Mouse (Mus musculus): ENCODE measurements at regions not wholly inside any gene's neighbourhood (a gene's known extent, or its start where the extent isn't known, plus 50 kb on each side); places are given as distances from the start of the nearest gene placed in this dataset.

- CTCF ChIA-PET, result no interaction called here
Observed at GRCm38 (mm10) chr11:112238960-112239884, 542.8 kb upstream of the Sox9 start.

DNA sequence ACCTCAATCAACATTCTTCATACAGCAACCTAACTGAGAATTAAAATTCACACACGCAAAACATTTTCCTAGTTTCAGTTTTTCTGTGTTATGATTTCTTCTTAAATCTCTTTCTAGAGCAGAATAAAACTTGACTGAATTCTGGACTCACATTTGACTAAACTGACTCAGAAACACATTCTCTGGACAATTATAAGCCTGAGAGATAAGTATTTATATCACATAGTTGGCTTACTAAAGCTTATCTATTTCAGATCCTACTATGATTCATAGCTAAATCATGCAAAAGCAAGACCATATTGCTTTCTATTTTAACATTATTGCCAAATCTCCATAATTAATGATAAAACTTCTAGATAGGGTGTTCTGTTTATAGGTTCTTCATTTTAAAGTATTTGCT, 529.5 kb upstream of the Sox9 start:
- POLR2A ChIA-PET, result no interaction called here
- CTCF ChIA-PET, result no interaction called here

More at GRCm38 (mm10) chr11:112238960-112239884, 542.8 kb upstream of the Sox9 start:
- POLR2A ChIA-PET, result no interaction called here

DNA sequence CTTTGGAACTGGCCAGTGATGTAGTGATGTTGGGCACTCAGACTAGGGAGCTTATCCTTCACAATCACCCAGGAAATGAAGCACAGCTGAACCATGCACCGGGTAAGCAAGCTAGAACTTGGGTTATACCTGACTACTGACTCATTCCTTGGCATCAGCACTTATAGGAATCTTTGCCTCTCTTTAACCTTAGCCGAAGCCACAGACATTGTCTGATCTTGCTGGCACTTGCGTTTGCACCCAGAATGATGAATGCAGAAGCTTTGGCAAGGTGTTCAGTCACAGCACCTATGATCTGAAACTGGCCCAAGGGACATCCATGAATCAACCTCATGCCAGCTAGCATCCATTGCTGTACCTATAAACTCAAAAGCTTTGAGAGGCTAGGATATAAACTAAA, 529.0 kb upstream of the Sox9 start:
- CTCF ChIA-PET, result no interaction called here

DNA sequence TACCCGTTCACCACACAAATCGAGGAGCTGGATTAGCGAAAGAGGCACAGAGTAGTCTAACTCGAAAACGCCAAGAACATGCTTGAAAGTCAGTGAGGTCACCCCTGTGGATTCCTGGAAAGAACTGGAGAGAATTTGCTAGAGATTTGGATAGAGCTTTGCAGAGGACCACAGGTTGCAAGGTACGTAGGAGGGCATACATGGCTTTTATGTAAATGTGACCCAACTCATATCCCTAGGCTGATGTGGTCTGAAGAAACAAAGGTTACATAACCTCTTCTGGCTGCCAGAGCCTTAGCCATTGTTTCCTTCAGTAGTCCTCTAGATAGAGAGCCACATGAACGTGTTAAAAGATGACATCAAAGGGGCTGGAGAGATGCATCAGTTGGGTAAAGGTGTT, 525.7 kb upstream of the Sox9 start:
- ChIA-PET CTCF (no interaction called here), POLR2A (interaction anchor here in 1 of 4 experiments (0.6 kb wide), 1 partner anchor 414 kb away, joined by 4 read pairs; no protein-coding TSS in a partner anchor)

More for the DNA sequence above, 529.0 kb upstream of the Sox9 start:
- POLR2A ChIA-PET, result no interaction called here

GRCm38 (mm10) chr11:112264077-112264476, 517.9 kb upstream of the Sox9 start:
- ChIA-PET POLR2A (interaction anchor here in 1 of 4 experiments (0.6 kb wide), 1 partner anchor 281 kb away, joined by 6 read pairs; no protein-coding TSS in a partner anchor), CTCF (no interaction called here)

DNA sequence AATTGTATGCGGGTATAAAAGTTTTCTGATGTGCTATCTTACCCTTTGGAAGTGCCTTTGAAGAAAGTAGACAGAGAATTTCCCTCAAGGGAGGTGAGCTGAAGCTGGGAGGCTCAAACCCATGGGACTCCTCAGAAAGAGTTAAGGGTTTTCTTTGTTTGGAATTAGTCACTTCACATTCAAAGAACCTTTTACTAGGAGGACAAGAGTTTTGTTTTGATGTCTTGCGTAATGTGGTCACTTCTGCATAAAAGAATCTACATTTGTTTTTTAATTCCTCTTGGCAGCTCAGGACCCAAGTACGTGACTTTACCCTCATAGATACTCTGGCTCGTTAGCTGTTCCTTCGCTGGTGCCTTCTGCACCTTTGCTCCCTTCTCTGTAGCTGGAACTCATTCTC, 511.1 kb upstream of the Sox9 start:
- CTCF ChIA-PET, result no interaction called here
- POLR2A ChIA-PET, result no interaction called here

DNA sequence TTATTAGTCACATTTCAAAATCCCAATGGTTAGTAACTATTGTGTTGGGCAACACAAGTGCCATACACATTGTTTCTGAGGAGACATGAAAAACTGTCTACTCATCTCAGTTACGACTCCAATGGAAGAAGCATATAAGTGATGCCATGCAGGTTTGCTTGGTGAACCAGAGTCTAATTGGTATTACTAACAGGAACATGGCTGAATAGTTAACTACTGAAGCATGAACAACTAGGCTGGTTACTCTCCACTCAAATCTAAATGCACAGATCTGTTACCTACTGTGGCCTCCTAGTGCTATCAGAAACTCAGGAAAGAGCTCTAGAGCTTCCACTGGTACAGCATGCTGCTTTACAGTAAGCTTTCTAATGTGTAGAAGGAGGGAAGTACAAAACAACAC, 503.5 kb upstream of the Sox9 start:
- CTCF ChIA-PET, result no interaction called here
- POLR2A ChIA-PET, result no interaction called here

DNA sequence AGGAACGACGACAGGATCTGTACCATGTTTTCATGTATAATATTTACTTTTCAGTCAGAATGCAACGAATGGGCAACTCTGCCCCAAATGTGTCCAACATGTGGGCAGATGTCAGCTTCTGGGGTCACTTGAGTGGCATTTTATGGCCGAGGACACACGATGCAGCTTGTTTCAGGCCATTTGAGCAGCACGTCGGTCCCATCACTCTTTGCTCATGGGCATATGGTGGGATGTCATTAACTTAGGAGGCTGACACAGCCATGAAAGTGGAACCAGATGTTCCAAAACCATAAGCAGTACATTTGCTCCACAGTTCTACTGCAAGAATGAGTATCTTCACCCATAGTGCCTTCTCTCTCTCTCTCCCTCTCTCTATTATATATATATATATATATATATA, 499.1 kb upstream of the Sox9 start:
- ChIA-PET POLR2A (no interaction called here), CTCF (no interaction called here)

- ChIA-PET CTCF (no interaction called here), POLR2A (no interaction called here)
Observed at GRCm38 (mm10) chr11:112298901-112299341, 483.1 kb upstream of the Sox9 start.

- POLR2A ChIA-PET, result no interaction called here
- CTCF ChIA-PET, result no interaction called here
Observed at GRCm38 (mm10) chr11:112303091-112303490, 478.9 kb upstream of the Sox9 start.

DNA sequence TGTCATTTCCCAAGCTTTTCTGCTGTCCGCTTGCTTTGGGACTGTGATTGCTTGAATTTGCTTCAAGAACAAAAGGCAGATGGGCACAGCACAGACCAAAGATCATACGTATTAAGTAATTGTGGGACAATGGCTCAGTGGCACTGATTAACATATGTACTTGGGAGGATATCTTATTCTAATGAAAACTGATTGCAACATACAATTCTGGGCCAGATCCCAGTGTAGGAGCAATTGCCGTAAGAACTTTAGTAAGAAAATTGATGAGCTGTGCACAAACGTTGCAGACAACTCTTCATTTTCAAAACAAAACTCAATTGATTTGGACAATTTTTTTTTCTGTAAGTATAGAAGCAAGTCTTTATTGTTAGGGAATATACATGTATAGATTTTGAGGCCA, 456.2 kb upstream of the Sox9 start:
- POLR2A ChIA-PET, result no interaction called here

DNA sequence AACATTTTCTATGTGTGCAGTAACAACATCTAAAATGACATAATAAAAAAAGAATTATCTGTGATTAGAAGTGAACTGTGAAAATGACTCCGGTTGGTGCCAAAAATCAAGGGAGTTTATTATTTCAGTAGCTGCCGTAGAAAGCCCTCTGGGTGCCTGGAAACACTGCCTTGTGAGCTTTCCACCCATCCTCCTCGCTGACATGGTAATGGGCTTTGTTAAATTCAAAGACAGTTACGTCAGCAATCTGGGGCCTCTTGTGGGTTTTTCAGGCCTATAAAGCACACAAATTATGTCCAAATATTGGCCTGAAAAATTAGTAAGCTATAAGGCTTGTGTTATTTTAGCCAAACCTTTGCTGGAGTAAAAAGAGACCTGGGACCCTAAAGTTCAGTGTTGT, 454.4 kb upstream of the Sox9 start:
- CTCF ChIA-PET, result no interaction called here

More for the DNA sequence above, 456.2 kb upstream of the Sox9 start:
- CTCF ChIA-PET, result no interaction called here

GRCm38 (mm10) chr11:112345133-112345532, 436.9 kb upstream of the Sox9 start:
- CTCF ChIA-PET, result no interaction called here
- POLR2A ChIA-PET, result no interaction called here

More for the DNA sequence above, 454.4 kb upstream of the Sox9 start:
- POLR2A ChIA-PET, result no interaction called here

- POLR2A ChIA-PET, result no interaction called here
Observed at GRCm38 (mm10) chr11:112345586-112345985, 436.4 kb upstream of the Sox9 start.

GRCm38 (mm10) chr11:112346089-112346488, 435.9 kb upstream of the Sox9 start:
- POLR2A ChIA-PET, result no interaction called here
- CTCF ChIA-PET, result no interaction called here

More at GRCm38 (mm10) chr11:112345586-112345985, 436.4 kb upstream of the Sox9 start:
- CTCF ChIA-PET, result no interaction called here

DNA sequence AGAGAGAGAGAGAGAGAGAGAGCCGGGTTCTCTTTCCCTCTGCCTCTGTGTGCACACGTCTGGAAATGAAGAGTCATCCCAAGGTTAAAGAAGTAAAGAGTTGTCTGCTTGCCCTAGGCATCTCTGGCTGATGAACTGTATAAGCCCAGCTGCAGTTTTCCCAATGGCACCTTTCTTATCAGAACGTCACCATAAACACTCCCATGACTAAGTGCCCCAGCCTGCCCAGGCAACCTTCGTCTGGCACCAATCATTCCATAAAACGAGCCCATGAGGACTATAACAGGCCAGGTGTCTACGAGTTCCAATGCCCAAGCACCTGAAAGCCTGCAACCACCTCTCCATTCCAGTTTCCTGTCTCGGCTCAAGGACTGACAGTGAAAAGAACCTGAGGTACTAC, 435.5 kb upstream of the Sox9 start:
- CTCF ChIA-PET, result no interaction called here
- POLR2A ChIA-PET, result no interaction called here

- POLR2A ChIA-PET, result no interaction called here
- CTCF ChIA-PET, result interaction anchor here in 1 of 4 experiments (0.7 kb wide), 1 partner anchor 971 kb away, joined by 4 read pairs; no protein-coding TSS in a partner anchor
Observed at GRCm38 (mm10) chr11:112355311-112355710, 426.7 kb upstream of the Sox9 start.

- POLR2A ChIA-PET, result no interaction called here
- CTCF ChIA-PET, result no interaction called here
Observed at GRCm38 (mm10) chr11:112366715-112367114, 415.3 kb upstream of the Sox9 start.

DNA sequence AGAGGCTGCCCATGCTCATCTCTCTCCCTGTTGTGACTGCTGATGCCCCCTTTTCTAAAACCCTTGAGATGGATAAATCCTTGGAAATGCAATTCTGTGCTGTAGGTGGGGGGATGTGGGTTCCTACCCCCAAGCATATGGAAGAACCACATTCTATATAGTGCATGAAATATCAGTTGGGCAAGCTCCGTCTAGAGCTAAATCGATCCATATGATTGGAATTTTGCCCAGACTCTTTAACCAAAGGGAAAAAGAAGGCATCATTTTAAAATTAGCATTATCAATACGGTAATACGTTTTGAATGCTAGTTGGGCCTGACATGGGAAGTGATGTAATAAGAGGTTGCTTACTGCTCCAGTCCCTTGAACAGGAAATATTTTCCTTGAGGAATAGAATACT, 411.1 kb upstream of the Sox9 start:
- CTCF ChIA-PET, result no interaction called here
- POLR2A ChIA-PET, result no interaction called here

DNA sequence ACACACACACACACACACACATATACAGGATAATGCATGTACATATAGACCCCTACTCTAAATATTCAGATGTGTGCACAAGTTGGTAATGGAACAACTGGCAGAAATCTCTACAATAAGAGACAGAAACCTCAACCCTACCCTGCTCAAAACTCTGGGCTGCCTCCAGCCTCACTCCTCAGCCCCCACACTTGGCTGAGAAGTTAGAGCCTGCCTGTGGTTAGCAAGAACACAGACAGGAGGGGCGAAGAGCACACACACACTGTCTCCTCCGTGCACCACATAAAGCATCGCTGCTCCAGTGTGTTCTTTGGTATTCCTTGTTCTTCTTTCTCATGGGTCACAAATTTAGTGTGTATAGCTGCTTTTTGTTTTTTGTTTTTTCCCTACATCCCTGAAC, 382.0 kb upstream of the Sox9 start:
- POLR2A ChIA-PET, result no interaction called here
- CTCF ChIA-PET, result no interaction called here

GRCm38 (mm10) chr11:112407681-112408080, 374.3 kb upstream of the Sox9 start:
- POLR2A ChIA-PET, result no interaction called here
- CTCF ChIA-PET, result no interaction called here

DNA sequence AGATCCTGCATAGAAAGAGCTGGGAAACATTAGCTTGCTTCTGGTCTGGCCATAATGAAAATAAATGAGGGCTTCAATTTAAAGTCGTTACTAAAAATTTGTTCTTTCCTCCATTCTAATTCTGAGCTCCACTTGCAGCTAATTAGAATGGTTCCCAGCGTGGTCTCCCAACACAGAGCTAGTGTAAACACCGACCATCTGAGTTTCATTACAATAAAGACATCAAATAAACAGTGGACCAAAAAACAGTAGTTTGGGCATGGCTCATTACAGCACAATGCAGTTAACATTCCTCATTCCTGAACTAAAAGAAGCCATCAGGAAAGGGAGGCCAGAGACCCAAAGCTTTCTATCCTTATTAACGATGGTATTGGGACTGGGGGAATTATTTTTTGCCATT, 369.6 kb upstream of the Sox9 start:
- ChIA-PET POLR2A (no interaction called here), CTCF (interaction anchor here in 3 of 4 experiments (0.6 to 1.0 kb wide), 3 partner anchors 124 to 466 kb away, joined by 3 read pairs; no protein-coding TSS in a partner anchor)

Data from embryonic stem cell, embryonic (primary cell).